Mouse (Mus musculus) neural tube, embryonic 12.5 days (tissue): ENCODE measurements around the gene Colgalt2. TPM values are rescaled to one million over a fixed set of nuclear protein-coding genes. Genes with fewer than 3 reads are reported as not detected.
A peak's percentile ranks its signal among the peaks of the same experiment; 100 is the strongest.
"Not testable (repeated sequence)": the region's sequence is repeated elsewhere in the genome, so short reads cannot be mapped to it uniquely, and the experiment has no call there.

Experiments used
- ATAC-seq: fragments of 200-750 bp; cut with Nextera tagmentation; 2 replicates; pipeline ENCODE4 v1.8.0; 2017; ENCODE audit warnings: low read depth, mild to moderate bottlenecking, moderate TSS enrichment, moderate library complexity; ENCODE audit not compliant: low FRiP score
- H3K27ac ChIP-seq: fragments of 300-500 bp; sonication (generic); 2 replicates; pipeline ENCODE4 v1.5.1; 2016
- H3K27me3 ChIP-seq: fragments of 300-500 bp; sonication (generic); replicated peaks from 2 replicates; pipeline ENCODE4 v1.6.1; 2016; ENCODE audit warnings: mild to moderate bottlenecking
- H3K36me3 ChIP-seq: fragments of 300-500 bp; sonication (generic); 2 replicates; pipeline ENCODE4 v1.6.1; 2016; ENCODE audit warnings: mild to moderate bottlenecking
- H3K4me1 ChIP-seq: fragments of 300-500 bp; sonication (generic); 2 replicates; pipeline ENCODE4 v1.6.1; 2016
- H3K4me2 ChIP-seq: fragments of 300-500 bp; sonication (generic); replicated peaks from 2 replicates; pipeline ENCODE4 v1.6.1; 2016; ENCODE audit warnings: mild to moderate bottlenecking
- H3K4me3 ChIP-seq: fragments of 300-500 bp; sonication (generic); 2 replicates; pipeline ENCODE4 v1.5.1; 2016
- H3K9ac ChIP-seq: fragments of 300-500 bp; sonication (generic); 2 replicates; pipeline ENCODE4 v1.6.1; 2016; ENCODE audit warnings: mild to moderate bottlenecking
- H3K9me3 ChIP-seq: fragments of 300-500 bp; sonication (generic); 2 replicates; pipeline ENCODE4 v1.6.1; 2016; ENCODE audit warnings: mild to moderate bottlenecking
- WGBS: fragments of 180-500 bp; shearing (Covaris S2); methylation state at CpG from one replicate; pipeline ENCODE4 v1.1.7; 2016; 5-methylcytosine and 5-hydroxymethylcytosine counted together
- polyA plus RNA-seq: library from polyadenylated mRNA; unstranded; fragments of >200 nt; fragmentation: Nextera tagmentation; extraction: Ambion mirVana; gene quantifications from 2 replicates; pipeline ENCODE4 v1.2.1, GENCODE M21; 2016

Colgalt2 gene
- 3.0 and 3.2 TPM in 2 replicates for polyA plus RNA-seq

GRCm38 (mm10) chr1:152399790-152400555 is at the start of gene Colgalt2:
Gene Colgalt2 (plus strand): TSS chr1:152399830.
- no peaks in the 10 kb centered on the region for H3K9me3 ChIP-seq
- under 1% methylated on average over 70 of the region's 70 CpGs for WGBS
- H3K27ac ChIP-seq = no peak within 1 kb of the TSS
- H3K4me1 ChIP-seq = 0 out of 2 replicates have a peak, but pooled peaks cover 11% of the 10 kb centered on the region
- peak within 1 kb of the TSS; percentile 68 for H3K9ac ChIP-seq
- ATAC-seq = peak; percentile 84
- H3K36me3 ChIP-seq = no peaks in the 10 kb centered on the region
- peaks cover 13% of the 10 kb centered on the region; the same call in 1 of the 2 replicates for H3K27me3 ChIP-seq
- H3K4me3 ChIP-seq = peak within 1 kb of the TSS; percentile 63
- H3K4me2 ChIP-seq = peak within 1 kb of the TSS; percentile 95

GRCm38 (mm10) chr1:152356721-152357120 is 42.9 kb upstream of the Colgalt2 start:
- 88% methylated on average over 4 of the region's 4 CpGs for WGBS
- Histone ChIP-seq H3K27ac (no peak overlapping the region), H3K9me3 (no peaks in the 10 kb centered on the region), H3K4me1 (no peaks in the 10 kb centered on the region), H3K9ac (no peak overlapping the region), H3K4me3 (no peak overlapping the region), H3K36me3 (no peaks in the 10 kb centered on the region), H3K27me3 (no peaks in the 10 kb centered on the region), H3K4me2 (no peak overlapping the region)
- ATAC-seq = no peak

DNA sequence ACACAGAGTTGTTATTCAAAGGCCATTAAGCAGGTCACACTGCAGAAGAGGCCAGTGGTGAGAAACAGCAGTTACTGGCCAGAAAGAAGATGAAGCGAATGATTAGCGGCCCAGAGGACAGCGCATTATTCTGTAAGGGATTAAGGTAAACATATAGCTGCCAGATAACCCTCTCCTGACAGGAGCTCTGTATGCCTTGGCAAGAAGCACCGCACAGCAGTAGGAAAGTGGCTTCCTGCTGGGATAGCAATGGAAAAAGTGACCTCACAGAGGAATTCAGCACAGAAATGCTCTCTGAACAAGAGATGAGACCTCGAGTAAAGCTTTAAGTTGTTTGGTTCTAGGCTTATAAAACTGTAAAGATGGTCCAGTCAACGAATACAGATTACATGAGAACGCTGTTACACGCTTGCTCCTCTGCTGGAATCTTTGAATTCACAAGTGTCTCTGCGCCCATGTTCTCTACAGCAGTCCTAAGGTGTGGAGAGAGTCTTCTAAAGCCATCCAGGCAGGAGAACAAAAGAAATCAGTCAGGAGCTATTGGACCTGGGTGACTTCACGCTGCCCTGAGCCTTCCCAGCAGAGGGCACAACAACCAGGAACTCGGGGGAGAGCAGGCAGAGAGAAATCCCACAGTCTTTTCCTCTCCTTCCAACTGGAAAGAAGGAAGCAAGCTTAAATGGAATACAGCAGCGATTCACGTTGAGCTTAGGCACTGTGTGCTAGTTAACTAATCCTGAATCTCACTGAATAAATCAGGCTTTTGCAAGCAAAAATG is 31.1 kb upstream of the Colgalt2 start:
- no peak overlapping the region for H3K9ac ChIP-seq

DNA sequence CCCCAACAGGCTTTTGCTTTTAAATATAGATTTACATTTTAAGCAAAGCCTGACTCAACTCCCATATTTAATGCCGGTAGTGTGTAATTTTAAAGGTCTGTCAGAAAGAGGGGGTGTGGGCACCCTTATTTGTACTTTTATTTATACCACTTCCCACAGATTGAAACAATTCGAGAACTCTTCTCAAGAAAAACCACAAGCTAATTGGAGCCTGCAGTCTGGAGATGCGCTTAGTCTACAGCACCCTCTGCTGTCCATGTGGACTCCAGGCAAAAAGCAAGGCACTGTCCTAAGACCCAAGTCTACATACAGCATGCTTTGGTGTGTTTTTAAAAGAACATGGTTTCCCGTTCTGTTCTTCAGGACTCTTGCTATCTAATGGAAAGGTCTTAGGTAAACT is 30.5 kb upstream of the Colgalt2 start:
- Histone ChIP-seq H3K36me3 (no peaks in the 10 kb centered on the region), H3K4me2 (no peak overlapping the region), H3K4me1 (0 out of 2 replicates have a peak, but pooled peaks cover 2% of the 10 kb centered on the region), H3K27ac (no peak overlapping the region), H3K27me3 (no peaks in the 10 kb centered on the region), H3K9ac (no peak overlapping the region), H3K9me3 (no peaks in the 10 kb centered on the region), H3K4me3 (no peak overlapping the region)
- ATAC-seq = peak; percentile 25; the same call in 1 of the 2 replicates
- WGBS = 44% methylated on average over 4 of the region's 4 CpGs

More for the DNA sequence above, 31.1 kb upstream of the Colgalt2 start:
- Histone ChIP-seq H3K27me3 (no peaks in the 10 kb centered on the region), H3K4me2 (no peak overlapping the region), H3K4me3 (no peak overlapping the region), H3K27ac (no peak overlapping the region), H3K4me1 (0 out of 2 replicates have a peak, but pooled peaks cover 2% of the 10 kb centered on the region), H3K36me3 (no peaks in the 10 kb centered on the region), H3K9me3 (no peaks in the 10 kb centered on the region)
- no peak for ATAC-seq
- 54% methylated on average over 13 of the region's 13 CpGs for WGBS

DNA sequence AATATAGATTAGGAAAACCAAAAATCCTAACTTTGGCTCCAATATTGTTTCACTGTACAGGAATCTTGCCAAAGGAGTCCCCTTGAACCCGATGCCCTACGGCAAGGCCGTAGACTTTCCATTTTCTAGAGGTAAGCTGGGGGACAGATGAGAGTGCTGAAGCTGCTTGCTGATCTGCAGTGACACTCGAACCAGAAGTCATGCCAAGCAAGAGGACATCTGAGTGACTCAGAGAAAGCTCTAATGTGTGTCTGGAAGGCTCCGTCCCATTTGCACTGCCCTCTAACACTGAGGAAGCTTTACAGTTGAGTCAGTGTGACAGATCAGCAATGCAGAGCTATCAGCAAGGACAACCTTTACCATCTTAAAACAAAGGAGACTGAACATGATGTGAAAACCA is 21.3 kb upstream of the Colgalt2 start:
- no peaks in the 10 kb centered on the region for H3K4me1 ChIP-seq
- no peaks in the 10 kb centered on the region for H3K27me3 ChIP-seq
- no peak overlapping the region for H3K4me2 ChIP-seq
- no peak overlapping the region for H3K27ac ChIP-seq
- no peaks in the 10 kb centered on the region for H3K9me3 ChIP-seq
- H3K36me3 ChIP-seq = no peaks in the 10 kb centered on the region
- no peak for ATAC-seq
- H3K9ac ChIP-seq = no peak overlapping the region
- 92% methylated on average over 5 of the region's 5 CpGs for WGBS
- no peak overlapping the region for H3K4me3 ChIP-seq

DNA sequence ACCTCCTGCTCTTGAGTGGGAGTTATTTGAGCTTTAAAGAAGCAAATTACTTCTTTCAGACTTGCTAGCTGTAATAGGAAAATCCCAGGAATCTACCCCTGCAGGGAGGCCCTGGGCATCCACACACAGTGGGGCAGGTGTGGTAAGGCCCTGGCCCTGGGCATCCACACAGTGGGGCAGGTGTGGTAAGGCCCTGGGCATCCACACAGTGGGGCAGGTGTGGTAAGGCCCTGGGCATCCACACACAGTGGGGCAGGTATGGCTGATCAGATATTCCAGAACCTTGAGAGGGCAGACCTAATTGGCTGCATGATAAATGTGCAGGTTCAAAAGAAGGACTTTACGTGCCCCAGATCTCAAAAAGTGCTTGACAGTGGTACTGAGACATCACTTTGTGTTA is 15.0 kb upstream of the Colgalt2 start:
- 92% methylated on average over 1 of the region's 1 CpGs for WGBS
- no peak overlapping the region for H3K4me2 ChIP-seq
- ATAC-seq = no peak

GRCm38 (mm10) chr1:152385693-152386092 is 13.9 kb upstream of the Colgalt2 start:
- not testable (repeated sequence) for H3K27me3 ChIP-seq, H3K36me3 ChIP-seq, ATAC-seq, H3K4me1 ChIP-seq, H3K27ac ChIP-seq, H3K9me3 ChIP-seq
- H3K4me2 ChIP-seq = peak overlapping the region; percentile 87
- 28% methylated on average over 2 of the region's 4 CpGs for WGBS
- H3K4me3 ChIP-seq = peak overlapping the region; percentile 83
- peak overlapping the region; percentile 70; the same call in 1 of the 2 replicates for H3K9ac ChIP-seq

More for the DNA sequence above, 15.0 kb upstream of the Colgalt2 start:
- Histone ChIP-seq H3K9me3 (no peaks in the 10 kb centered on the region), H3K4me1 (0 out of 2 replicates have a peak, but pooled peaks cover 4% of the 10 kb centered on the region), H3K27ac (no peak overlapping the region), H3K27me3 (no peaks in the 10 kb centered on the region), H3K36me3 (no peaks in the 10 kb centered on the region), H3K9ac (no peak overlapping the region), H3K4me3 (no peak overlapping the region)

- H3K9ac ChIP-seq = peak within 1 kb of the TSS; percentile 70
- H3K27me3 ChIP-seq = no peaks in the 10 kb centered on the region
- no peaks in the 10 kb centered on the region for H3K36me3 ChIP-seq
- 0 out of 2 replicates have a peak, but pooled peaks cover 4% of the 10 kb centered on the region for H3K4me1 ChIP-seq
- ATAC-seq = peak; percentile 96
- peak within 1 kb of the TSS; percentile 87 for H3K4me2 ChIP-seq
- no peaks in the 10 kb centered on the region for H3K9me3 ChIP-seq
- WGBS = under 1% methylated on average over 57 of the region's 57 CpGs
- H3K4me3 ChIP-seq = peak within 1 kb of the TSS; percentile 83
- no peak within 1 kb of the TSS for H3K27ac ChIP-seq
Measured at GRCm38 (mm10) chr1:152386188-152386835, 13.3 kb upstream of the Colgalt2 start, which contains the start of gene Tsen15. Gene Tsen15 (minus strand): TSS chr1:152386688.

DNA sequence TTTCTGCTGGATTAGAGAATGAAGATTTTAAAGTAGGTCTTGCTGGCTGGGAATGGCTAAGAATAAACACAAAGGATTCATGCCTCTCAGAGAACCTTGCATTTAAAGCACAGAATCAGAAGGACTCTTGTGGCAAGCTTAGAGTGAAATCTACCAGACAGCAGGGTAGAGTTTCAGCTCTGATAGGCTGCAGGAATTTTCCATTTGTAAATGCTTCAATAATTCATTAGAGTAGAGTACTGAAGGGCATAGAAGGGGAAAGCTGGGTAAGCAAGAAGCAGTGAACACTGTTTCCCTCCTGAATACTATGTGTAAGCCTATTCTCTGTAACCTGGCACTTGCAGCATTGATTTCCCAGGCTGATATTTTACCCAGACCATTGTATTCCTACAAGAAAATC is 10.4 kb upstream of the Colgalt2 start:
- H3K36me3 ChIP-seq = no peaks in the 10 kb centered on the region
- no peaks in the 10 kb centered on the region for H3K27me3 ChIP-seq
- H3K9me3 ChIP-seq = no peaks in the 10 kb centered on the region
- H3K4me1 ChIP-seq = 0 out of 2 replicates have a peak, but pooled peaks cover 4% of the 10 kb centered on the region
- no peak overlapping the region for H3K9ac ChIP-seq
- no peak overlapping the region for H3K4me3 ChIP-seq
- no peak for ATAC-seq
- H3K4me2 ChIP-seq = no peak overlapping the region
- no peak overlapping the region for H3K27ac ChIP-seq

DNA sequence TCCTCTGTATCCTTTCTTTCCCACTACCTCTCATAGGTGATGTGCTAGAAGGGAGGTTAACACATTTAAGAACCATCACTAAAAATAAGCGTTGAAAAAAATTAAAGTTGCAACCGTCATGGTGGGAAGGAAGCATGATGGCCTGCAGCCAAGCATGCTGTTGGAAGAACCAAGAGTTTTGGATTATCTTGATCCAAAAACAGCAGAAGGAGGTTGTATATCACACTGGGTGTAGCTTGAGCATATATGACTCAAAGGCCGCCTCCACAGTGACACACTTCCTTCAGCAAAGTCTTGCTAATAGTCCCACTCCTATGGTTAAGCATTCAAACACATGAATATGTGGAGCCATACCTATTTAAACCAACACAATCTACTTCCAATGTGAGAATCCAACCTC is 5.5 kb upstream of the Colgalt2 start:
- H3K9ac ChIP-seq = no peak overlapping the region
- H3K4me3 ChIP-seq = no peak overlapping the region
- no peaks in the 10 kb centered on the region for H3K9me3 ChIP-seq
- H3K27ac ChIP-seq = no peak overlapping the region
- H3K27me3 ChIP-seq = no peaks in the 10 kb centered on the region
- H3K4me2 ChIP-seq = no peak overlapping the region
- no peaks in the 10 kb centered on the region for H3K4me1 ChIP-seq
- no peak for ATAC-seq
- H3K36me3 ChIP-seq = no peaks in the 10 kb centered on the region
- WGBS = 97% methylated on average over 3 of the region's 3 CpGs

DNA sequence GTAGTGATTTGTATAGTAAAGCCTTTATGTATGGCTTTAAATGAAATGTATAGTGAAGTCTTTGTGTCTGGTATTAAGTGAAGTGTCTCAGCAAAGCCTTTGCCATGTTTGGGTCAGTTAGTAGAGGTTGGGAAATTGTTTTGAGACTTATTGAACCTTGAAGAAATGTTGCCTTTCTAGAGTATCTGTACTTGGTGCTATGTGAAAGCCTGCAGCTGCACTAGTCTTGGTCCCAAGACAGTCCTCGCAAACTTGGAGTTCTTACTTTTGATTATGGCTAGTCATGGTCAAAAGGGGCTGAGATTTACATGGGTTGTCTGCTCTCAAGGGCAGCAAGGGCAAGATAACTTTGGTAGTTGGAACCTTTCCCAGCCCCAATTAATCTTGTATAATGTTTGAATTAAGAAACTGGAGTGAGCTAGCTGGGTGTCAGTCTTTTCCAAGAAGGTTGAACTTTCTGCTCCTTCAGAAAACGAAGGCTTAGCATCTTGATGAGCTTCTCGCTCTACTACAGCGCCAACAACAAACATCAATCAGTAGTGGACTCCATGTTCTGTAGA is 4.6 kb upstream of the Colgalt2 start:
- Histone ChIP-seq H3K4me3 (no peak overlapping the region), H3K27me3 (no peaks in the 10 kb centered on the region), H3K9me3 (no peaks in the 10 kb centered on the region), H3K4me1 (no peaks in the 10 kb centered on the region), H3K36me3 (no peaks in the 10 kb centered on the region), H3K4me2 (no peak overlapping the region), H3K27ac (no peak overlapping the region), H3K9ac (no peak overlapping the region)
- 83% methylated on average over 4 of the region's 4 CpGs for WGBS
- no peak for ATAC-seq
